Mouse (Mus musculus) embryonic facial prominence, embryonic 10.5 days (tissue): Measurements from ENCODE around the gene Rere. TPM values are rescaled to one million over a fixed set of nuclear protein-coding genes. Genes with fewer than 3 reads are reported as not detected.
A peak's percentile ranks its signal among the peaks of the same experiment; 100 is the strongest.
"Not testable (repeated sequence)": the region's sequence is repeated elsewhere in the genome, so short reads cannot be mapped to it uniquely, and the experiment has no call there.

Source experiments
- DNase-seq: peaks from one replicate; pipeline ENCODE4 v3.0.0-alpha.2; 2017; ENCODE audit warnings: low spot score
- H3K27ac ChIP-seq: fragments of 300-500 bp; sonication (generic); replicated peaks from 2 replicates; pipeline ENCODE4 v1.5.1; 2016; ENCODE audit warnings: mild to moderate bottlenecking
- H3K27me3 ChIP-seq: fragments of 300-500 bp; sonication (generic); replicated peaks from 2 replicates; pipeline ENCODE4 v1.6.1; 2016; ENCODE audit warnings: low read depth, mild to moderate bottlenecking; ENCODE audit not compliant: poor library complexity, severe bottlenecking
- H3K36me3 ChIP-seq: fragments of 300-500 bp; sonication (generic); replicated peaks from 2 replicates; pipeline ENCODE4 v1.6.1; 2016; ENCODE audit warnings: mild to moderate bottlenecking, moderate library complexity
- H3K4me1 ChIP-seq: fragments of 300-500 bp; sonication (generic); 2 replicates; pipeline ENCODE4 v1.6.1; 2016
- H3K4me3 ChIP-seq: fragments of 300-500 bp; sonication (generic); 2 replicates; pipeline ENCODE4 v1.5.1; 2016; ENCODE audit warnings: mild to moderate bottlenecking, moderate library complexity
- H3K9me3 ChIP-seq: fragments of 300-500 bp; sonication (generic); 2 replicates; pipeline ENCODE4 v1.6.1; 2016; ENCODE audit warnings: mild to moderate bottlenecking
- whole genome bisulfite sequencing: fragments of 180-500 bp; shearing (Covaris S2); methylation state at CpG from one replicate; pipeline ENCODE4 v1.1.7; 2016; 5-methylcytosine and 5-hydroxymethylcytosine counted together
- polyA plus RNA-seq: library from polyadenylated mRNA; unstranded; fragments of >200 nt; fragmentation: Nextera tagmentation; extraction: Ambion mirVana; gene quantifications from 2 replicates; pipeline ENCODE4 v1.2.1, GENCODE M21; 2016

Rere gene
- polyA plus RNA-seq, 1 experiment from 2014 or later, result 26.1 TPM

GRCm38 (mm10) chr4:150588300-150588621, 306.8 kb downstream of the Rere start:
- peaks cover 71% of the 10 kb centered on the region for H3K4me1 ChIP-seq
- H3K9me3 ChIP-seq, result no peaks in the 10 kb centered on the region
- H3K4me3 ChIP-seq, result no peak overlapping the region
- H3K36me3 ChIP-seq, result peaks cover 4% of the 10 kb centered on the region; the same call in 1 of the 2 replicates
- WGBS, result 93% methylated on average over 2 of the region's 2 CpGs
- DNase-seq, result no peak
- H3K27me3 ChIP-seq, result no peaks in the 10 kb centered on the region
- H3K27ac ChIP-seq, result no peak overlapping the region

GRCm38 (mm10) chr4:150590621-150591282, 309.3 kb downstream of the Rere start:
- no peak for DNase-seq
- H3K9me3 ChIP-seq, result no peaks in the 10 kb centered on the region
- no peak overlapping the region for H3K27ac ChIP-seq
- H3K4me3 ChIP-seq, result no peak overlapping the region
- H3K36me3 ChIP-seq, result no peaks in the 10 kb centered on the region
- WGBS, result 47% methylated on average over 3 of the region's 3 CpGs
- H3K27me3 ChIP-seq, result no peaks in the 10 kb centered on the region
- H3K4me1 ChIP-seq, result peaks cover 61% of the 10 kb centered on the region

- 0 out of 2 replicates have a peak overlapping the region, but pooled peaks have one; percentile 12 for H3K27ac ChIP-seq
- H3K9me3 ChIP-seq, result no peaks in the 10 kb centered on the region
- H3K27me3 ChIP-seq, result no peaks in the 10 kb centered on the region
- no peak for DNase-seq
- H3K4me1 ChIP-seq, result peaks cover 58% of the 10 kb centered on the region
- 71% methylated on average over 4 of the region's 4 CpGs for WGBS
- H3K4me3 ChIP-seq, result no peak overlapping the region
- no peaks in the 10 kb centered on the region for H3K36me3 ChIP-seq
These were observed 310.2 kb downstream of the Rere start for GRCm38 (mm10) chr4:150591602-150592001.

- no peaks in the 10 kb centered on the region for H3K27me3 ChIP-seq
- no peak for DNase-seq
- no peaks in the 10 kb centered on the region for H3K36me3 ChIP-seq
- no peaks in the 10 kb centered on the region for H3K9me3 ChIP-seq
- 87% methylated on average over 6 of the region's 6 CpGs for WGBS
- H3K27ac ChIP-seq, result peak overlapping the region; percentile 48
- H3K4me1 ChIP-seq, result peaks cover 53% of the 10 kb centered on the region
- no peak overlapping the region for H3K4me3 ChIP-seq
These were observed 310.6 kb downstream of the Rere start for GRCm38 (mm10) chr4:150592087-150592486.

GRCm38 (mm10) chr4:150593473-150594217, 312.2 kb downstream of the Rere start:
- H3K4me1 ChIP-seq, result peaks cover 45% of the 10 kb centered on the region
- no peaks in the 10 kb centered on the region for H3K27me3 ChIP-seq
- DNase-seq, result no peak
- H3K9me3 ChIP-seq, result no peaks in the 10 kb centered on the region
- 81% methylated on average over 4 of the region's 4 CpGs for WGBS
- no peaks in the 10 kb centered on the region for H3K36me3 ChIP-seq
- H3K4me3 ChIP-seq, result no peak overlapping the region
- H3K27ac ChIP-seq, result no peak overlapping the region

- Histone ChIP-seq H3K4me1 (peaks cover 45% of the 10 kb centered on the region), H3K27me3 (no peaks in the 10 kb centered on the region), H3K36me3 (no peaks in the 10 kb centered on the region), H3K9me3 (no peaks in the 10 kb centered on the region), H3K4me3 (no peak overlapping the region), H3K27ac (no peak overlapping the region)
- 93% methylated on average over 4 of the region's 4 CpGs for WGBS
- no peak for DNase-seq
These were observed 312.9 kb downstream of the Rere start for GRCm38 (mm10) chr4:150594298-150594829.

GRCm38 (mm10) chr4:150595071-150595470, 313.6 kb downstream of the Rere start:
- Histone ChIP-seq H3K9me3 (no peaks in the 10 kb centered on the region), H3K4me1 (peaks cover 45% of the 10 kb centered on the region), H3K4me3 (no peak overlapping the region), H3K27me3 (no peaks in the 10 kb centered on the region), H3K27ac (no peak overlapping the region), H3K36me3 (no peaks in the 10 kb centered on the region; the same call in 1 of the 2 replicates)
- 83% methylated on average over 3 of the region's 3 CpGs for WGBS
- no peak for DNase-seq

GRCm38 (mm10) chr4:150595991-150596390, 314.5 kb downstream of the Rere start:
- Histone ChIP-seq H3K27ac (no peak overlapping the region), H3K4me3 (no peak overlapping the region), H3K27me3 (no peaks in the 10 kb centered on the region), H3K36me3 (no peaks in the 10 kb centered on the region; the same call in 1 of the 2 replicates), H3K4me1 (peaks cover 36% of the 10 kb centered on the region), H3K9me3 (no peaks in the 10 kb centered on the region)
- DNase-seq, result no peak
- WGBS, result 89% methylated on average over 5 of the region's 5 CpGs

- 92% methylated on average over 1 of the region's 1 CpGs for WGBS
- Histone ChIP-seq H3K36me3 (peaks cover under 1% of the 10 kb centered on the region; the same call in 1 of the 2 replicates), H3K27me3 (no peaks in the 10 kb centered on the region), H3K4me1 (peaks cover 13% of the 10 kb centered on the region), H3K4me3 (no peak overlapping the region), H3K9me3 (no peaks in the 10 kb centered on the region), H3K27ac (no peak overlapping the region)
- DNase-seq, result no peak
These were observed 317.2 kb downstream of the Rere start for GRCm38 (mm10) chr4:150598686-150599085.

- H3K4me3 ChIP-seq, result no peak overlapping the region
- peaks cover 3% of the 10 kb centered on the region; the same call in 1 of the 2 replicates for H3K36me3 ChIP-seq
- peak overlapping the region; percentile 57; the same call in 1 of the 2 replicates for H3K27ac ChIP-seq
- no peaks in the 10 kb centered on the region for H3K9me3 ChIP-seq
- no peaks in the 10 kb centered on the region for H3K27me3 ChIP-seq
- no peak for DNase-seq
- 67% methylated on average over 3 of the region's 3 CpGs for WGBS
- H3K4me1 ChIP-seq, result peaks cover 13% of the 10 kb centered on the region
These were observed 317.9 kb downstream of the Rere start for GRCm38 (mm10) chr4:150599119-150599992.

GRCm38 (mm10) chr4:150600503-150600902, 319.1 kb downstream of the Rere start:
- not testable (repeated sequence) for H3K27ac ChIP-seq, H3K27me3 ChIP-seq, DNase-seq, H3K36me3 ChIP-seq, H3K4me3 ChIP-seq, H3K9me3 ChIP-seq
- H3K4me1 ChIP-seq, result peaks cover 13% of the 10 kb centered on the region
- 92% methylated on average over 2 of the region's 2 CpGs for WGBS

- H3K9me3 ChIP-seq, result no peaks in the 10 kb centered on the region
- H3K27ac ChIP-seq, result no peak overlapping the region
- no peaks in the 10 kb centered on the region for H3K27me3 ChIP-seq
- WGBS, result 90% methylated on average over 10 of the region's 10 CpGs
- peaks cover 18% of the 10 kb centered on the region for H3K36me3 ChIP-seq
- no peak for DNase-seq
- H3K4me1 ChIP-seq, result peaks cover 23% of the 10 kb centered on the region
- no peak overlapping the region for H3K4me3 ChIP-seq
These were observed 320.0 kb downstream of the Rere start for GRCm38 (mm10) chr4:150601489-150601888.
